Mouse (Mus musculus) cerebellum, adult (tissue): ENCODE results near the gene Sgta.
"Not testable (repeated sequence)": the region's sequence is repeated elsewhere in the genome, so short reads cannot be mapped to it uniquely, and the experiment has no call there.

Experiments used
- ATAC-seq: cut with Nextera tagmentation; 2 replicates; pipeline ENCODE4 v1.9.2; 2017; ENCODE audit warnings: mild to moderate bottlenecking, moderate library complexity, mixed read lengths; ENCODE audit not compliant: insufficient number of reproducible peaks, low FRiP score, low TSS enrichment

The Sgta gene

GRCm38 (mm10) chr10:81058896-81059295, 1.1 kb downstream of the Sgta start:
- ATAC-seq = no peak

- no peak for ATAC-seq
Observed at GRCm38 (mm10) chr10:81057406-81058130, 2.4 kb downstream of the Sgta start.

GRCm38 (mm10) chr10:81055802-81056340, 4.1 kb downstream of the Sgta start:
- not testable (repeated sequence) for ATAC-seq

GRCm38 (mm10) chr10:81055169-81055568, 4.8 kb downstream of the Sgta start:
- ATAC-seq = no peak

GRCm38 (mm10) chr10:81052577-81052976, 7.4 kb downstream of the Sgta start:
- no peak for ATAC-seq

GRCm38 (mm10) chr10:81051133-81051532, 8.8 kb downstream of the Sgta start:
- ATAC-seq = no peak

GRCm38 (mm10) chr10:81050645-81051044, 9.3 kb downstream of the Sgta start:
- ATAC-seq = no peak

GRCm38 (mm10) chr10:81045246-81045645, 14.7 kb downstream of the Sgta start:
- not testable (repeated sequence) for ATAC-seq

GRCm38 (mm10) chr10:81041458-81042175, 18.4 kb downstream of the Sgta start:
- ATAC-seq = no peak

- peak; percentile 98 for ATAC-seq
Observed at GRCm38 (mm10) chr10:81036988-81037580, 22.9 kb downstream of the Sgta start, which contains the start of gene Slc39a3. Gene Slc39a3, minus strand, starts transcription at chr10:81037426.

GRCm38 (mm10) chr10:81036251-81036650, 23.7 kb downstream of the Sgta start:
- no peak for ATAC-seq

- ATAC-seq = no peak
Observed at GRCm38 (mm10) chr10:81033586-81033985, 26.4 kb downstream of the Sgta start.

GRCm38 (mm10) chr10:81029031-81029430, 30.9 kb downstream of the Sgta start:
- ATAC-seq = no peak

- no peak for ATAC-seq
Observed at GRCm38 (mm10) chr10:81028219-81028618, 31.8 kb downstream of the Sgta start.

- peak; percentile 73 for ATAC-seq
Observed at GRCm38 (mm10) chr10:81027331-81027730, 32.6 kb downstream of the Sgta start.

GRCm38 (mm10) chr10:81026857-81027256, 33.1 kb downstream of the Sgta start:
- ATAC-seq = no peak

GRCm38 (mm10) chr10:81025639-81026275, 34.2 kb downstream of the Sgta start, which contains the start of gene Diras1:
Gene Diras1, minus strand, starts transcription at chr10:81025662.
- no peak for ATAC-seq

GRCm38 (mm10) chr10:81025047-81025621, 34.8 kb downstream of the Sgta start:
- 0 out of 2 replicates have a peak, but pooled peaks have one; percentile 6 for ATAC-seq

GRCm38 (mm10) chr10:81024346-81024937, 35.5 kb downstream of the Sgta start:
- no peak for ATAC-seq

GRCm38 (mm10) chr10:81022744-81023143, 37.2 kb downstream of the Sgta start:
- ATAC-seq = no peak
